Mouse (Mus musculus) forebrain, embryonic 10.5 days (tissue): ENCODE results near the gene Aurka. TPM values are rescaled to one million over a fixed set of nuclear protein-coding genes. Genes with fewer than 3 reads are reported as not detected.

Source experiments
- polyA plus RNA-seq: library from polyadenylated mRNA; unstranded; fragments of >200 nt; fragmentation: Nextera tagmentation; extraction: Ambion mirVana; gene quantifications from 2 replicates; pipeline ENCODE4 v1.2.1, GENCODE M21; 2016

Gene Aurka
- polyA plus RNA-seq, 1 experiment from 2014 or later, result 227 TPM

Other genes with a start within 250 kb of the Aurka start
- gene Mc3r, start 122.0 kb downstream of the Aurka start, polyA plus RNA-seq, result 0.10 TPM in 1 of 2 replicates, not detected in the other
- 15.7 and 16.6 TPM in 2 replicates for gene Fam210b, start 25.0 kb downstream of the Aurka start, polyA plus RNA-seq
- 56.0 and 57.2 TPM in 2 replicates for gene Cstf1, start 146 bp upstream of the Aurka start, polyA plus RNA-seq
- 0.24 and 0.34 TPM in 2 replicates for gene Cass4, start 23.3 kb upstream of the Aurka start, polyA plus RNA-seq
- 84.8 and 85.6 TPM in 2 replicates for gene Rtf2, start 70.0 kb upstream of the Aurka start, polyA plus RNA-seq
- 1.6 and 2.6 TPM in 2 replicates for gene Gcnt7, start 88.1 kb upstream of the Aurka start, polyA plus RNA-seq
- gene Fam209, start 102.0 kb upstream of the Aurka start, polyA plus RNA-seq, result 0.50 and 0.55 TPM in 2 replicates
- 38.2 and 43.2 TPM in 2 replicates for gene Tfap2c, start 179.1 kb upstream of the Aurka start, polyA plus RNA-seq